Mouse (Mus musculus) megakaryocyte progenitor cell, adult 5-6 weeks (primary cell): ENCODE results near the gene Gls. TPM values are rescaled to one million over a fixed set of nuclear protein-coding genes. Genes with fewer than 3 reads are reported as not detected.

Experiments used
- ATAC-seq: replicated peaks from 2 replicates; pipeline ENCODE4 v1.8.0; 2016; ENCODE audit warnings: mild to moderate bottlenecking, moderate TSS enrichment, inconsistent platforms; ENCODE audit not compliant: poor library complexity
- total RNA-seq, 2 experiments: library from RNA; stranded (forward) in 1 of 2; stranded (reverse) in 1 of 2; fragments of 157-497, 149-512 nt in 1 of 2; fragments of 200-1000 nt in 1 of 2; gene quantifications; 2 replicates each; pipeline versions ENCODE4 v1.2.3 to v1.2.4; 2015 to 2017

The Gls gene
- total RNA-seq, 2 experiments from 2014 or later = 156 to 181 TPM

- no peak for ATAC-seq
Measured at GRCm38 (mm10) chr1:52251038-52251735, 18.2 kb upstream of the Gls start.

- no peak for ATAC-seq
Measured at GRCm38 (mm10) chr1:52248899-52249556, 16.0 kb upstream of the Gls start.

GRCm38 (mm10) chr1:52242270-52242669 lies 9.2 kb upstream of the Gls start:
- ATAC-seq = no peak

- ATAC-seq = no peak
Measured at GRCm38 (mm10) chr1:52232766-52233140, 279 bp downstream of the Gls start.

- peak; percentile 40 for ATAC-seq
Measured at GRCm38 (mm10) chr1:52231939-52232765, 880 bp downstream of the Gls start.

GRCm38 (mm10) chr1:52230404-52230803 lies 2.6 kb downstream of the Gls start:
- no peak for ATAC-seq

GRCm38 (mm10) chr1:52228178-52228577 lies 4.9 kb downstream of the Gls start:
- ATAC-seq = no peak

- no peak; the same call in 1 of the 2 replicates for ATAC-seq
Measured at GRCm38 (mm10) chr1:52226416-52226815, 6.6 kb downstream of the Gls start.

GRCm38 (mm10) chr1:52216766-52217165 lies 16.3 kb downstream of the Gls start:
- 0 out of 2 replicates have a peak, but pooled peaks have one; percentile 42 for ATAC-seq

GRCm38 (mm10) chr1:52182992-52183391 lies 50.0 kb downstream of the Gls start:
- no peak for ATAC-seq

- ATAC-seq = no peak
Measured at GRCm38 (mm10) chr1:52181994-52182393, 51.0 kb downstream of the Gls start.

GRCm38 (mm10) chr1:52179939-52180568 lies 53.0 kb downstream of the Gls start:
- no peak for ATAC-seq

- ATAC-seq = no peak
Measured at GRCm38 (mm10) chr1:52176999-52177398, 56.0 kb downstream of the Gls start.

- no peak for ATAC-seq
Measured at GRCm38 (mm10) chr1:52175983-52176382, 57.0 kb downstream of the Gls start.

- no peak for ATAC-seq
Measured at GRCm38 (mm10) chr1:52175321-52175720, 57.7 kb downstream of the Gls start.

- peak; percentile 52 for ATAC-seq
Measured at GRCm38 (mm10) chr1:52171271-52171670, 61.8 kb downstream of the Gls start.

- no peak for ATAC-seq
Measured at GRCm38 (mm10) chr1:52170747-52171146, 62.3 kb downstream of the Gls start.

GRCm38 (mm10) chr1:52170057-52170456 lies 63.0 kb downstream of the Gls start:
- ATAC-seq = peak; percentile 84

GRCm38 (mm10) chr1:52166652-52167220 lies 66.3 kb downstream of the Gls start:
- ATAC-seq = peak; percentile 55

GRCm38 (mm10) chr1:52163707-52164457 lies 69.2 kb downstream of the Gls start:
- no peak for ATAC-seq
